Mouse (Mus musculus): ENCODE data around the gene Antxr1.
"Not testable (repeated sequence)": the region's sequence is repeated elsewhere in the genome, so short reads cannot be mapped to it uniquely, and the experiment has no call there.

Antxr1 gene

GRCm38 (mm10) chr6:87100297-87101020 lies 235.2 kb downstream of the Antxr1 start:
- no peak for DNase-seq

GRCm38 (mm10) chr6:87099671-87100296 lies 235.8 kb downstream of the Antxr1 start:
- DNase-seq = no peak

GRCm38 (mm10) chr6:87099261-87099660 lies 236.4 kb downstream of the Antxr1 start:
- DNase-seq = no peak

GRCm38 (mm10) chr6:87093631-87094030 lies 242.0 kb downstream of the Antxr1 start:
- not testable (repeated sequence) for DNase-seq

GRCm38 (mm10) chr6:87092476-87092875 lies 243.1 kb downstream of the Antxr1 start:
- DNase-seq = no peak

GRCm38 (mm10) chr6:87090877-87091276 lies 244.7 kb downstream of the Antxr1 start:
- DNase-seq = no peak

GRCm38 (mm10) chr6:87088356-87088755 lies 247.3 kb downstream of the Antxr1 start:
- DNase-seq = no peak

GRCm38 (mm10) chr6:87085026-87085425 lies 250.6 kb downstream of the Antxr1 start:
- no peak for DNase-seq
